Mouse (Mus musculus): ENCODE measurements at regions not wholly inside any gene's neighbourhood (a gene's known extent, or its start where the extent isn't known, plus 50 kb on each side); places are given as distances from the start of the nearest gene placed in this dataset.
A peak's percentile ranks its signal among the peaks of the same experiment; 100 is the strongest.

- 33% methylated on average over 2 of the region's 2 CpGs for WGBS
- Histone ChIP-seq H3K36me3 (ENCODE audit: insufficient read depth) (no peaks in the 10 kb centered on the region), H3K4me2 (ENCODE audit: low read depth) (no peak overlapping the region), H3K4me1 (ENCODE audit: insufficient read depth) (no peaks in the 10 kb centered on the region), H3K27ac (ENCODE audit: low read depth, low read length) (no peak overlapping the region), H3K9me3 (ENCODE audit: low read length) (no peaks in the 10 kb centered on the region), H3K27me3 (ENCODE audit: insufficient read depth, low read length) (no peaks in the 10 kb centered on the region), H3K4me3 (ENCODE audit: low read depth, low read length) (no peak overlapping the region), H3K9ac (no peak overlapping the region)
- ATAC-seq (peak; percentile 67), DNase-seq (peak; percentile 31)
- TF ChIP-seq CTCF (IDR thresholded peaks at IDR 0.05; ENCODE audit: low read depth): no peak
Measured at GRCm38 (mm10) chr8:96489804-96490203, 601.5 kb upstream of the Got2 start.

GRCm38 (mm10) chr8:96488741-96489453 is 600.5 kb upstream of the Got2 start:
- WGBS: 29% methylated on average over 7 of the region's 7 CpGs
- no peak for DNase-seq
- TF ChIP-seq CTCF (IDR thresholded peaks at IDR 0.05; ENCODE audit: low read depth): no peak

GRCm38 (mm10) chr8:96455915-96456314 is 567.6 kb upstream of the Got2 start:
- 5% methylated on average over 6 of the region's 6 CpGs for WGBS
- Histone ChIP-seq H3K4me1 (ENCODE audit: insufficient read depth) (0 out of 2 replicates have a peak, but pooled peaks cover 2% of the 10 kb centered on the region), H3K4me3 (ENCODE audit: low read depth, low read length) (peak overlapping the region; percentile 27), H3K36me3 (ENCODE audit: insufficient read depth) (no peaks in the 10 kb centered on the region), H3K27me3 (ENCODE audit: insufficient read depth, low read length) (no peaks in the 10 kb centered on the region), H3K27ac (ENCODE audit: low read depth, low read length) (0 out of 2 replicates have a peak overlapping the region, but pooled peaks have one; percentile 17), H3K9ac (0 out of 2 replicates have a peak overlapping the region, but pooled peaks have one; percentile 15), H3K4me2 (ENCODE audit: low read depth) (peak overlapping the region; percentile 51), H3K9me3 (ENCODE audit: low read length) (no peaks in the 10 kb centered on the region)
- ATAC-seq: peak; percentile 87
- no peak for TF ChIP-seq CTCF (IDR thresholded peaks at IDR 0.05; ENCODE audit: low read depth)
- peak; percentile 67 for DNase-seq

More at GRCm38 (mm10) chr8:96488741-96489453, 600.5 kb upstream of the Got2 start:
- Histone ChIP-seq H3K4me3 (ENCODE audit: low read depth, low read length) (no peak overlapping the region), H3K27me3 (ENCODE audit: insufficient read depth, low read length) (no peaks in the 10 kb centered on the region), H3K27ac (ENCODE audit: low read depth, low read length) (no peak overlapping the region), H3K36me3 (ENCODE audit: insufficient read depth) (no peaks in the 10 kb centered on the region), H3K4me1 (ENCODE audit: insufficient read depth) (no peaks in the 10 kb centered on the region), H3K4me2 (ENCODE audit: low read depth) (no peak overlapping the region), H3K9me3 (ENCODE audit: low read length) (no peaks in the 10 kb centered on the region), H3K9ac (no peak overlapping the region)
- no peak for ATAC-seq

DNA sequence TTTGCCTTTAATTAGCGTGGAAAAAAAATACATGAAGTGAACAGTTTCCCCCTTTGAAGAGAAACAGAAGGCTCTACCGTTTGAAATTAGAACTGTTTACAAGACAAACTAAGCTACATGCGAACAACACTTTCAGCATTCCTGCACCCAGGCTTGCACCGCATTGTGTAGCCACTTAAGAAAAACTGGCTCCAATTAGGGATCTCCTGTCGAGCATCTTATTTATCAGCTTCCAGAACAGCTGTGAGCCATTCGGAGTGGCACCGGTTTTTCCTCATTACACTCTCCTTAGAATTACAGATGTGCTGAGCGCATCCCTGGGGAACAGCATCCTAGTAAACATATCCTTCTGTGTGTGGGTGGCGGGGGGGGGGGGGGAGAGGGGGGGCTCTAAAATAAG is 567.0 kb upstream of the Got2 start:
- ATAC-seq (peak; percentile 75), DNase-seq (peak; percentile 63)
- Histone ChIP-seq H3K27me3 (ENCODE audit: insufficient read depth, low read length) (no peaks in the 10 kb centered on the region), H3K36me3 (ENCODE audit: insufficient read depth) (no peaks in the 10 kb centered on the region), H3K9ac (peak overlapping the region; percentile 15; the same call in 1 of the 2 replicates), H3K4me3 (ENCODE audit: low read depth, low read length) (peak overlapping the region; percentile 27), H3K4me1 (ENCODE audit: insufficient read depth) (0 out of 2 replicates have a peak, but pooled peaks cover 2% of the 10 kb centered on the region), H3K4me2 (ENCODE audit: low read depth) (peak overlapping the region; percentile 51), H3K9me3 (ENCODE audit: low read length) (no peaks in the 10 kb centered on the region), H3K27ac (ENCODE audit: low read depth, low read length) (0 out of 2 replicates have a peak overlapping the region, but pooled peaks have one; percentile 17)
- 2% methylated on average over 9 of the region's 9 CpGs for WGBS
- no peak for TF ChIP-seq CTCF (IDR thresholded peaks at IDR 0.05; ENCODE audit: low read depth)

DNA sequence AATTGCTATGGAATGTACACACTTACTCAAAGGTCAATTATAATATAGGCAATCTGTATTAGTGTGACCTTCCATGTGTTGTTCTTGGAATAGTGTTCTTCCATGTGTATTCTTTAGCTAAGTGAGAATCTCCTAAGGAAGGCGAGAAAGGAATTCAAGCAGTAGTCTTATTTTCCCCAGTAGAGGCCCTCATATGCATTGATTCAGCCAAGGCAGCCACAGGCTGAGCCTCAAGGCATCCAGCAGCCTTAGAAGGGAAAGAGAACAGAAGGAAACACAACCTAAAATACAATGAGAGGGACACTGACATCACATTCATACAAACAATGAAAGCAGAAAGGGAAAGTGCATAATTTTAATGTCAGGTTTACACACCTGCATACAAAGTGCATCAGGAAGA is 541.4 kb upstream of the Got2 start:
- TF ChIP-seq CTCF (IDR thresholded peaks at IDR 0.05; ENCODE audit: low read depth): peak; percentile 66
- no peaks in the 10 kb centered on the region for H3K36me3 ChIP-seq (ENCODE audit: insufficient read depth)
- H3K4me1 ChIP-seq (ENCODE audit: insufficient read depth): no peaks in the 10 kb centered on the region
- no peak overlapping the region for H3K9ac ChIP-seq
- DNase-seq (peak; percentile 65), ATAC-seq (0 out of 2 replicates have a peak, but pooled peaks have one; percentile 32)
- H3K27me3 ChIP-seq (ENCODE audit: insufficient read depth, low read length): no peaks in the 10 kb centered on the region
- H3K4me3 ChIP-seq (ENCODE audit: low read depth, low read length): no peak overlapping the region
- 35% methylated on average over 1 of the region's 1 CpGs for WGBS
- no peak overlapping the region for H3K27ac ChIP-seq (ENCODE audit: low read depth, low read length)
- H3K4me2 ChIP-seq (ENCODE audit: low read depth): no peak overlapping the region
- no peaks in the 10 kb centered on the region for H3K9me3 ChIP-seq (ENCODE audit: low read length)

DNA sequence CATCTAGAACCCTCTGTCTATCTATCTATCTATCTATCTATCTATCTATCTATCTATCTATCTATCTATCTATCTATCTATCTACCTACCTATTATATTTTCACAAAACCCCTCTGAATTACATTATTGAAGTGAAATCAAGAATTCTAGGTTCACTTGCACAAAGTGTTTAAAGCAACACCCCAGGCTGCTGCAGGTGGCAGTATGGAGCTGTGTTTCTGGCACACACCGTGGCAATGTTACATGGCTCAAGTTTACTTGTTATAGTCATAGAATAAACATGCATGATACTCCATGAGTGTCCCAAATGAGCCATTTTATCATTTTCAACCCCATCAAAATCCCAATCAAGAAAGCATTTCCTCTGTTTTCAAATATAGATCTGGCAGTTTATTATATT is 538.6 kb upstream of the Got2 start:
- 55% methylated on average over 1 of the region's 1 CpGs for WGBS
- Histone ChIP-seq H3K27me3 (ENCODE audit: insufficient read depth, low read length) (no peaks in the 10 kb centered on the region), H3K9ac (no peak overlapping the region), H3K36me3 (ENCODE audit: insufficient read depth) (no peaks in the 10 kb centered on the region), H3K9me3 (ENCODE audit: low read length) (no peaks in the 10 kb centered on the region), H3K4me3 (ENCODE audit: low read depth, low read length) (no peak overlapping the region), H3K4me1 (ENCODE audit: insufficient read depth) (no peaks in the 10 kb centered on the region), H3K4me2 (ENCODE audit: low read depth) (no peak overlapping the region), H3K27ac (ENCODE audit: low read depth, low read length) (no peak overlapping the region)
- TF ChIP-seq CTCF (IDR thresholded peaks at IDR 0.05; ENCODE audit: low read depth): peak; percentile 64
- DNase-seq: peak; percentile 59
- ATAC-seq: no peak

DNA sequence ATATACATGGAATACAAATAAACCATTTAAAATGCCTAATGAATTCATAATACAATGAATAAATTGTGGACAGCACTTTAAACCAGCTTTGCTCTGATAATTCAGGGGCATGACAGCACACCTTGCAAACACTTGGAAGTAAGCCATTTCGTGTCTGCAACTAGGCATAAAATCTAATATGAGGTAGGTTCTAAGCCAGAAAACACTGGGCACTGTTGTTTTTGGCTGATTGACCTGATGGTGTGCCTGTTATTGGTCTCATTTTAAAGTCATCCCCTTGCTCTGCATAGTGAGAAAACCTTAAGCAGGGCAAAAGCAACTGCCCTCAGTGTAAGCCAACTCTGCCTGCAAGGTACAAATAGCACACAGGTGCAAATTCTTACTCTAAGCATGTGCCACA is 521.3 kb upstream of the Got2 start:
- no peak for TF ChIP-seq CTCF (IDR thresholded peaks at IDR 0.05; ENCODE audit: low read depth)
- H3K4me2 ChIP-seq (ENCODE audit: low read depth): no peak overlapping the region
- DNase-seq: no peak
- no peak overlapping the region for H3K9ac ChIP-seq
- 79% methylated on average over 1 of the region's 1 CpGs for WGBS
- H3K36me3 ChIP-seq (ENCODE audit: insufficient read depth): no peaks in the 10 kb centered on the region
- no peaks in the 10 kb centered on the region for H3K27me3 ChIP-seq (ENCODE audit: insufficient read depth, low read length)
- H3K27ac ChIP-seq (ENCODE audit: low read depth, low read length): no peak overlapping the region
- no peaks in the 10 kb centered on the region for H3K4me1 ChIP-seq (ENCODE audit: insufficient read depth)
- no peak for ATAC-seq
- H3K4me3 ChIP-seq (ENCODE audit: low read depth, low read length): no peak overlapping the region
- no peaks in the 10 kb centered on the region for H3K9me3 ChIP-seq (ENCODE audit: low read length)
